Mouse (Mus musculus) cerebellum, adult (tissue): ENCODE results near the gene Col9a2.
"Not testable (repeated sequence)": the region's sequence is repeated elsewhere in the genome, so short reads cannot be mapped to it uniquely, and the experiment has no call there.

ENCODE experiments used
- ATAC-seq: cut with Nextera tagmentation; 2 replicates; pipeline ENCODE4 v1.9.2; 2017; ENCODE audit warnings: mild to moderate bottlenecking, moderate library complexity, mixed read lengths; ENCODE audit not compliant: insufficient number of reproducible peaks, low FRiP score, low TSS enrichment

The Col9a2 gene

DNA sequence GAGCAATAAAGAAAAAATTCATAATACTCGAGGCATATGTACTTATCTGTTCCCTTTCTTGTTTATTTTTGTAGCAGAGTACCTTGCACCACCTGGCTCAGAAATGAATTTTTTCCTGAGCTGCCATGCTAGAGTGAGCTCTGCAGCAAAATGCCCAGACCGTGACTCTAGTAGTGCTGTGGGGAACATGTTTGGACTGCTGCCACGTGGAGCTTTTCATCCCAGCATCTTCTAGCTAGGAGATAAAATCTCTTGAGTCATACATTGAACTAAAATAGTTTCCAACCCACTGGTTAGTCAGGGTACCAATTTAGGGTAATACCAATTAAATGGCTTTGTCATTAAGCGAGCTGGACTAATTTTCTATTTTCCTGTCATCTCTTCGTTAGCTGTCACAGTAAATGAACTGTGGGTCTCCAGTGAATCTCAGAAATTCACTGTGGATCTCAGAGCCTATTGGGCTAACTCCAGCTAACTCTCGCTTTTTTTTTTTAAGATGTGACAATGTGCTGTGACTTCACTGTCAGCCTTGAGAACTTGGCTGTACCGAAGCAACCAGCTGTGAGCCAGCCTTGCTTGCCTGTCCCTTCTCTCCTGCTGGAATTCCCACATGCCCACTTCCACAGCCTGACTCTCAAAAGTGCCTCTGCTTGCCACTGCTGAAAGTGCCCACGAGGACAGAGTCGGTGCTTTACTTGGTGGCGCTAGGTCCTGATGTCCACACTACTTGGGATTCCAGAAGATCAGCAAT, 19.0 kb upstream of the Col9a2 start:
- ATAC-seq: no peak

DNA sequence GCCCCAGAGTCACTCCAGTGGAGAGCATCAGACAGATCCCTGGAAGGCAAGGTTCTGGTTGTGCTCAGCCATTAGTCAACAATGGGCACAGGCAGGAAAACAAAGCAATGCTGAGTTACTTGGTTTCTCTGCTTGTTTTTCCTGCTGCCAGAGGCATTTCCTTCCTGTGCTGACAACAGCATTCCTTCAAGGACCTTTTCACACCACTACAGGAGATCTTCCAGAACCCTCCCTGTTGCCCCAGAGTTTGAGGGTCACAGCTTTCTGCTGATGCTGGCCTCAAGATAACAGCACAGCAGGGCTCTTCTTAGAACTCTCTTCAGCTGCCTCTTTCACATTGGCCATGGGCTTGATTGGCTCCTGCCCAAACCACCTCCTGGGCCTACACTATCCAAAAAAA, 17.3 kb upstream of the Col9a2 start:
- no peak for ATAC-seq

DNA sequence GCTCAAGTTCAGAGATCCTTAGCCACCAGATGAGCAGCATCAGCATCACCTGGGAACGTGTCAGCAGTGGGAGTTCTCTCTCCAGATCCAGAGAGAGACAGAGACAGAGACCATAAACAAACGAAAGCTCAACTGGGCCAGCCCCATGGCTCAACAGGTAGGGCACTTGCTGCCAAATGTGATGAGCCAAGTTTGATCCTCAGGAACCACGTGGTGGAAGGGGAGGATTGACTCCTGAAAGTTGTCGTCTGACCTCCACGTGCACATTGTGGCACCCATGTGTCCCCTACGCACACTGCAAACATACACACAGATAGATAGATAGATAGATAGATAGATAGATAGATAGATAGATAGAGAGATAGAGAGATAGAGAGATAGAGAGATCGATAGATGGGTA, 15.7 kb upstream of the Col9a2 start:
- no peak for ATAC-seq

DNA sequence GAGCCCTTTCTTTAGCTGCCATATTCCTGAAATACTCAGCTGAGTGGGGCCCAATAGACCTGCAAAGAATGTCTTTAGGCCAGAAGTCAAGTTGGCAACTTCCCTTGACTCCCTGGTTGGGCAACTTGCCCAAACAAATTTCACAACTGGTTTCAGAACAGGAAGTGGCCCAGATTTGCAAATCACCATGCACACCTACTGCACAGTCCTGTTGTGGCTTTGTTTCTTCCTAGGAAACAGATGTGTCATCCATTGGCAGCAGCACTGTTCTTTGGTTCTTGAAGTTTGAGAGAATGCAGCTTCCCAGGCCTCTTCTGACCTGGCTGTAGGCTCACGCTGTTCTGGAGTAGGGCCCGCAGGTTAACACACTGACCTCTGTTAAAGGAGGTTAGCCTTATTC, 15.2 kb upstream of the Col9a2 start:
- ATAC-seq: no peak

- no peak for ATAC-seq
These were observed 13.5 kb upstream of the Col9a2 start for GRCm38 (mm10) chr4:121025681-121026080.

DNA sequence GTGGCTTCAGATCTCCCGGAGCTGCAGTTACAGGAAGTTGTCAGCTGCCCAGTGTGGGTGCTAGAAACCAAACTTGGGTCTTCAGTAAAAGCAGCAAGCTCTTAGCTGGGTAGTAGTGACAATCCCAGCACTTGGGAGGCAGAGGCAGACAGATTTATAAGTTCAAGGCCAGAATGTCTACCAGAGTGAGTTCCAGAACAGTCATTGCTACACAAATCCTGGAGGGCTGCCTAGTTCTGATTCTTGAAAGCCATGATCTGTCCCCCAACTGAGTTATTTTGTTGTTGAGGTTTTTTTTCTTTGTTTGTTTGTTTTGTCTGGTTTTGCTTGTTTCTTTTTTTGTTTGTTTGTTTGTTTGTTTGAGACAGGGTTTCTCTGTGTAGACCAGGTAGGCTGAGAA, 11.0 kb upstream of the Col9a2 start:
- ATAC-seq: no peak

DNA sequence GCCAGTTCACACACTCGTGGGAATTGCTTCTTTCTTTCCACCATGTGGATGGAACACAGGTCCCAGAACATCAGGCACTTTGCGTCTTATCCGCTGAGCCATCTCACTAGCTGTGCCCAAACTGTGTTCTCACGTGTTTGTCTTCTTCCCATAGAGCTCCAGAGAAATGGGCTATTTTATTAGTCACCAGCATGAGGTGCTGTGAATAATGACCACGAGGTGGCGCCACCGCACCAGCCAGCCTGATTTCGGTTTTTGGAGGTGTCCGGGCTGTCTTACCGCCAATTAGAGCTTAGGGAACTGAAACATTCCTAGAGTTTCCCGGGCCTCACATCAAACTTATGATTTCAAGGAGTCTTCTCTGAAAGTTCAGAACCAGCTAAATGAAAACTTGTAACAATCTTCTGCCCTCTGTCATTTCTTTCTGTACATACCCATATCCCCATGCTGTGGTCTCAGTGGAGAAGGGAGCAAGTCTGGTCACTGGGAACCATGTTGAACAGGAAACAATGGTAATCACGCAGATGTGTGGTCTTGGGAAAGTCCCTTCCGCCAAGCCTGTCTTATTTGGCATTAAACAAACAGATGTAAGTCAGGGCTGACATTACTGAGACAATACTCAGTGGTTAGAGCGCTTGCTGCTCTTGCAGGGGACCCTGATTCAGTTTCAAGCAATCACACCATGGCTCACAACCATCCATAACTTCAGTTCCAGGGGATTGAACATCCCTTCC, 10.4 kb upstream of the Col9a2 start:
- ATAC-seq: no peak

- no peak for ATAC-seq
These were observed 9.6 kb upstream of the Col9a2 start for GRCm38 (mm10) chr4:121029632-121030031.

DNA sequence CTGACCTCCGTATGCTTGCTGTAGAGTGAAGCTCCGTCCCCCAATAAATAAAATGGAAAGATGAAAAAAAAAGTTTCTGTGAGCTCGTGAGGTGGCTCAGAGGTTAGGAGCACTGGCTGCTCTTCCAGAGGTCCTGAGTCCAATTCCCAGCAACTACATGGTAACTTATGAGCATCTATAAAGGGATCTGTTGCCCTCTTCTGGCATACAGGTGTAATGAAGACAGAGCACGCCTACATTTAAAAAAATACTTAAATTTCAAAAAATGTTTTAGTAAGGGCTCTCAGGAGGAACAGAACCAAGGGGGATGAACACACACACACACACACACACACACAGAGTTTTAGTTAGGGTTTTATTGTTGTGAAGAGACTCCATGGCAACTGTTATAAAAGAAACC, 7.7 kb upstream of the Col9a2 start:
- no peak for ATAC-seq

GRCm38 (mm10) chr4:121033006-121033405, 6.2 kb upstream of the Col9a2 start:
- ATAC-seq: no peak

- no peak for ATAC-seq
These were observed 1.1 kb downstream of the Col9a2 start for GRCm38 (mm10) chr4:121040323-121040722.

DNA sequence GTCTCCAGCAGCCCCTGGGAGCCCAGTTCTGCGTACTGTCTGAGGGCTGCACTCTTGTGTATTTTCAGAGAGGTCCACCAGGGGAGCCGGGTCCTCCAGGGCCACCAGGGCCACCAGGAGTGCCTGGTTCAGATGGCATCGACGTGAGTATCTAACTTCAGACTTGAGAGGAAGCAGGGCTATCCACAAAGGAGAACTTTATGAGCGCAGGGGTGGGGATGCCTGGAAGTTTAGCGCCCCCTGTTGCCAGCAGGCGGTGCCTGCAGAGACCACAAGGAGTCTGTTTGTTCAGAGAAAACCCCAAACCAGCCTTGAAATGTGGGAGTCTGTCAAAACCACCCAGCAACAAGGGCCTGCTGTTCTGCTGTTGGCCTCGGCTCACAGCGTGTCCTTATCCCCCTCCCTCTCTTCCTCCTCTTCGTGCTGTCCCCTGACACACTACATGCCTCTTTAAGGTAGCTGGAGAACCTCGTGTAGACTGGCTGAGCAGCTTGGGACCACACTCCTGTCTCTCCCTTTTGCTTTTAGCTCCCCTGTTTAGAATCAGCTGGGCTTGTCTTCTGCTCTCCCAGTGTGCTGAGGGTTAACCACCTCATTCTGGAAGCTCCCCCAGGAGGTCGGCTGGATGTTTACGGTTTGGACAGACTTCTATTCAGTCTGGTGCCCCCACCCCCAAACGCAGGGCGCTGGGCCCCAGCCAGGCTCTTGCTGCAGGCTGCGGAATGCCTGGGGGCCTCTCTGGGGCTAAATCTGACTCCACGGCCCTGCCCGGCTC, 1.9 kb downstream of the Col9a2 start:
- peak; percentile 65 for ATAC-seq

GRCm38 (mm10) chr4:121042472-121042871, 3.3 kb downstream of the Col9a2 start:
- ATAC-seq: no peak

DNA sequence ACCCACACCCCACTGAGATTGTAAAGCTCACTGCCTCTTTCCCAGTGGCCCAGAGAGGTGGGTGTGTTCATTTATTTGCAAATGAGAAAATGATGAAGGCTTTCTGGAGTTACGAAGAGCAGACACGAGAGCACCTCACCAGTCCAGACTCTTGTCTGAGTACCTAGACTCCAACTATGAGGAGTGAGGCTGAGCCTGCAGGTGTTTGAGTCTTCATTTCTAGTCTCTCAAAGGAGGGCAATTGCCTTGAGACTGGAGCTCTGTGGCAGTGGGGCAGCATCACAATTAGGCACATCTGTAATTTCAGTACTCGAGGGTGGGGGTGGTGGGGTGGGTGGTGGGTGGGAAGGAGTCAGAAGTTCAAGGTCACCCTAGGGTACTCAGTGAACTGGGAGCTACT, 3.8 kb downstream of the Col9a2 start:
- ATAC-seq: no peak

GRCm38 (mm10) chr4:121051863-121052262, 12.7 kb downstream of the Col9a2 start:
- ATAC-seq: no peak

DNA sequence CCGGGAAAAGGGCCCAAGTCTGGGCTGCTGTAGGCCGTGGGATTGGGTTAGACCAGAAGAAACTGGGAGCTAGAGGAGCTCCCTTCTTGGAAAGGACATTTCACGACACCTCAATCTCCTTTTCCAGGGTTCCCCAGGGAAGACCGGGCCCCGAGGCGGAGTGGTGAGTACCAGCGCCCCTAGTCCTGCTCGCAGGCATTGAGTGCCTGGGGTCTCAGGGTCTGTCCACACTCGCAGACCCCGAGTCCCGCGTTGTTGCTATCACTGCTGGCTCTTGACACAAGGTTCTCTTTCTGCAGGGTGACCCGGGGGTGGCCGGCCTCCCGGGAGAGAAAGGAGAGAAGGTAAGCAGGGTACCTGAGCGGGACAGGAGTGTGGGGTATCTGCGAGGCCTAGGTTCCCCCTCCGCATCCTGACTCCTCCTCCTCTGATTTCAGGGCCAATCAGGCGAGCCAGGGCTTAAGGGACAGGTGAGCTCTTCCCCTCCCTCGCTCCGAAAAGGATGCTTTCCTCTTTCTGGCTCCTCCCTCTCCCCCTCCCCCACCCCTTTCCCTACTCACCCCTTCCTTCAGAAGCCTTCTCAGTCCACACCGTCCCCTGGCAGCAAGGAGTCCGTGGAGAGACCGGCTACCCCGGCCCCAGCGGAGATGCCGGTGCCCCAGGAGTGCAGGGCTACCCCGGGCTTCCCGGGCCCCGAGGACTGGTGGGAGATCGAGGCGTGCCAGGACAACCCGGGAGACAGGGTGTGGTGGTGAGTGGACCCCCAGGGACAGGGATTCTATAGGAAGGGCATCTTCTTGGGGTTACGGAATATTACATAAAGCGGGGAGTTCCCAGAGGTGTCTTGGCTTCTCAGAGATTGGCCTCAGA, 13.5 kb downstream of the Col9a2 start:
- ATAC-seq: peak; percentile 89

DNA sequence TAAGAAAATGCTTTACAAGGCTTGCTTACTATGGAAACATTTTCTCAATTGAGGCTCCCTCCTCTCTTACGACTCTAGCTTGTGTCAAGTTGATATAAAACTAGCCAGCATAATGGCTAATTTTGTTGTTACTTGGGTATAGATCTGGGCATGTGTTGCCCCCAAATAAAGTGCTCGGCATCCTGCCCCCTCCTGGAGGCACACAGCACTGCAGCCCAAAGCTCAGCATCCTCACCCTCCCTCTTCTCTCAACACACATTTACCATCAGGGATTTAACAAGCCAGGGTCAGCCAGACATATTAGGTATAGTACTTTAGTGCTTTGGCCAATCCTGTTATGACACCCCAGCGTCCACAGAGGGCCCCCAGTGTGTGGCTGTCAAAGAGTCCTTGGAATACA, 17.2 kb downstream of the Col9a2 start:
- no peak for ATAC-seq

DNA sequence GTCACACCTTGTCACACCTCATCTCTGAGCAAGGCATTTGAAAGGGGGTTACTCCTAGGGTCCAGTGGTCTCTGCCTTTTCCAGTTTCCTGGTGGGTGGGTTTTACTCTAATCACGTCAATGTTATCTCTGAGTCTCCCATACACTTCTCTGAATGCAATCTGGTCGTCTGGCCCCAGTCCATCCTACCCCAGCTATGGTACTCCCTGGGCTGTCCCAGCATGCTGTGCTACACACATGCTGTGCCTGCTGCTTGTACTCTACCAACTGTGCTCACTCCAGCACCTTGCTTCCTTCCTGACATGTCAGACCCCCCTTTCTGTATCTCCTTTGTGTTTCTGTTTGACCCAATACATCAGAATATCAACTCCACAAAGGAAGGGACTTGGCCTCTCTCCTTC, 17.8 kb downstream of the Col9a2 start:
- no peak for ATAC-seq

DNA sequence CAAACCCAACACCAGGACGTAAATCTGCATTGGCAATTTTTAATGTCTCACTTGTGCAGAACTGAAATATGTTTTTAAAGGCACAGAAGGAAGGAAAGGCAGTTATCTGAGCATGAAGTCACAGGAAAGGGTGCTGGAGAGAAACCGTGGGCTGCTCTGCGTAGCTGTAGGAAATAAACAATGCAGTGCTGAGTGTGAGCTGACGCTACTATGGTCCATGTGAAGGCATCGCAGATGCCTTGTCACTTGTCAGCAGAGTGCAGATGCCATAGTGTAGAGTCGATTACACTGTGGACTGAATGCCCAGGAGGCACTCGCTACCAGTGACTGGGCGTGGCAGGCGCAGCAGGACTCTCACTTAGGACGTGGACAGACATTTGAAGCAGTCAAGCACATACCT, 20.0 kb downstream of the Col9a2 start:
- not testable (repeated sequence) for ATAC-seq

DNA sequence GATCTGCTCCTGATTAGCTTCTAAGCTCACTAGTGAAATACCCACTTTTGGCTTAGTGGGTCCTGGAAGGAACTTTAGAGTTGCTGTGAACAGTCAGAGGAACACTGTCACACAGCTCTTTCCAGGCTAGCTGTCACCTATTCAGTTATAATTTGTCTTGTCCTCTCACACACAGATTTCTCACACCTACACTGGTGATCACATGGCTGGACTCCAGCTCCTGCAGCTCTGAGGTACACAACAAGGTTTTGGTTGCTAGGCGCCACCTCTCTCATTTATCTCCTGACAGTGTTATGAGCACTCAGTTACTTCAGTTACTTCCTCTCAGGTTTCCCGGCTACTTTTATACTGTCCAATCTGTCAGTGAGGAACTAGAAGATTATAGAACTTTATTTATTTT, 26.2 kb downstream of the Col9a2 start:
- no peak for ATAC-seq
